Mouse (Mus musculus) stomach, embryonic 16.5 days (tissue): ENCODE results near the gene Mum1. TPM values are rescaled to one million over a fixed set of nuclear protein-coding genes. Genes with fewer than 3 reads are reported as not detected.

Experiments used
- ATAC-seq: fragments of 200-750 bp; cut with Nextera tagmentation; 2 replicates; pipeline ENCODE4 v1.8.0; 2017; ENCODE audit warnings: moderate number of reproducible peaks, moderate TSS enrichment; ENCODE audit not compliant: insufficient read depth, low FRiP score
- H3K27ac ChIP-seq: fragments of 300-500 bp; sonication (generic); 2 replicates; pipeline ENCODE4 v1.5.1; 2014; ENCODE audit warnings: low read length
- H3K27me3 ChIP-seq: fragments of 300-500 bp; sonication (generic); 2 replicates; pipeline ENCODE4 v1.6.1; 2014; ENCODE audit warnings: low read length, control low read depth, mixed read lengths; ENCODE audit not compliant: control insufficient read depth, insufficient read depth
- H3K36me3 ChIP-seq: fragments of 300-500 bp; sonication (generic); 2 replicates; pipeline ENCODE4 v1.6.1; 2014; ENCODE audit warnings: low read length; ENCODE audit not compliant: control insufficient read depth, insufficient read depth
- H3K4me1 ChIP-seq: fragments of 300-500 bp; sonication (generic); 2 replicates; pipeline ENCODE4 v1.6.1; 2014; ENCODE audit warnings: low read length, control low read depth, mixed read lengths; ENCODE audit not compliant: control insufficient read depth, insufficient read depth
- H3K4me2 ChIP-seq: fragments of 300-500 bp; sonication (generic); 2 replicates; pipeline ENCODE4 v1.6.1; 2014; ENCODE audit warnings: low read depth, low read length, mixed read lengths
- H3K4me3 ChIP-seq: fragments of 300-500 bp; sonication (generic); replicated peaks from 2 replicates; pipeline ENCODE4 v1.5.1; 2014; ENCODE audit warnings: mild to moderate bottlenecking, low read length
- H3K9ac ChIP-seq: fragments of 300-500 bp; sonication (generic); 2 replicates; pipeline ENCODE4 v1.6.1; 2014; ENCODE audit warnings: low read length
- H3K9me3 ChIP-seq: fragments of 300-500 bp; sonication (generic); replicated peaks from 2 replicates; pipeline ENCODE4 v1.6.1; 2016; ENCODE audit warnings: low read length, control low read depth; ENCODE audit not compliant: control insufficient read depth
- WGBS: fragments of 180-500 bp; shearing (Covaris S2); extraction: QIAGEN DNeasy Blood & Tissue Kit; methylation state at CpG from one replicate; pipeline ENCODE4 v1.1.7; 2014; 5-methylcytosine and 5-hydroxymethylcytosine counted together
- microRNA-seq: library from miRNA; unstranded; fragments of <30 nt; microRNA quantifications from one replicate; pipeline ENCODE4, GENCODE M21; 2016
- polyA plus RNA-seq: library from polyadenylated mRNA; unstranded; fragments of >200 nt; fragmentation: Nextera tagmentation; extraction: Ambion mirVana; gene quantifications from 2 replicates; pipeline ENCODE4 v1.2.1, GENCODE M21; 2015

Gene Mum1
- polyA plus RNA-seq, 1 experiment from 2014 or later: 51.6 TPM

DNA sequence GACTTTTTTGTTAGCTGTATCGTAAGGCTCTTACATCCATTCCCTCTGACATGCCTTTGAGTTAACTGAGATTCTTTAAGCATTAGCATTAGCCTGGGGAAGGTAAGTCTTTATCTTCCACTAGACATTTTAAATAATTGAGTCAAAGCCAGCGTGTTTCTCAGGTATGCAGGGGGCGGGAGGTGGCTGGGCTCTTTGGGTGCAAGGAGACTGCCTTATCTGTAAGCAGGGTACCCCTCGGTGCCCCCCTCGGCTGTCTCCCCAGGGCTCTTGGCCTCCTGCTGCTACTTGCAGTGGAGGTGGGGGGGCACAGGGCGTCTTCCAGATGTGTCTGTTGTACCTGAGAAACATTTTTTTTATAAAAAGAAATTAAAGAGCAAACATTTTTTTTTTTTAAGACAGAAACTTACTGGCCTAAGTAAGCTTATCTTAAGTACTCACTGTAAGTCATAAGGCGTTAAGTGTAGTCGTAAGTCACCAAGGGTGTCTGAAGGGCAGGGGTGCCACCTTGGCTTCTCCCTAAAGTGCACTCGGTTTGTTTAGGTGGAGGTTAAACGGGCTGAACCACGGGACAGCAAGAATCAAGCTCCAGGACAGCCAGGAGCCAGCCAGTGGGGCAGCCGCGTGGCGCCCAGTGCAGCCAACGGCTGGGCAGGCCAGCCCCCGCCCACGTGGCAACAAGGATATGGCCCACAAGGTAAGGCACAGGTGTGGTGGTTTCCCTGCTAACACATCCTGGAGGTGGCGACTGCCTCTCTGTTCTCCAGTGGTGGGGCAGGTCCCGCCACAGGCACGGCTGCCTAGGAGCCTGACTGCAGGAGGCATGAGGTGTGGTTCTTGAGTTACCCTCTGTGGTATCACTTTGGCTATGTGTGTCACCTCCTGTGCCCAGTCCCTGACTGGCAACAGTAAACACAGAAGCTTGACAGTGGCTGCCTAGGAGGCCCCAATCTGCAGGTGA lies 56.5 kb downstream of the Mum1 start:
- 0 out of 2 replicates have a peak, but pooled peaks cover 8% of the 10 kb centered on the region for H3K4me1 ChIP-seq
- 70% methylated on average over 20 of the region's 20 CpGs for WGBS
- H3K4me2 ChIP-seq: no peak overlapping the region
- no peak overlapping the region for H3K4me3 ChIP-seq
- H3K9ac ChIP-seq: no peak overlapping the region
- H3K27ac ChIP-seq: peak overlapping the region; percentile 76
- H3K9me3 ChIP-seq: no peaks in the 10 kb centered on the region
- H3K36me3 ChIP-seq: peaks cover 26% of the 10 kb centered on the region
- peak; percentile 79 for ATAC-seq
- no peaks in the 10 kb centered on the region for H3K27me3 ChIP-seq

DNA sequence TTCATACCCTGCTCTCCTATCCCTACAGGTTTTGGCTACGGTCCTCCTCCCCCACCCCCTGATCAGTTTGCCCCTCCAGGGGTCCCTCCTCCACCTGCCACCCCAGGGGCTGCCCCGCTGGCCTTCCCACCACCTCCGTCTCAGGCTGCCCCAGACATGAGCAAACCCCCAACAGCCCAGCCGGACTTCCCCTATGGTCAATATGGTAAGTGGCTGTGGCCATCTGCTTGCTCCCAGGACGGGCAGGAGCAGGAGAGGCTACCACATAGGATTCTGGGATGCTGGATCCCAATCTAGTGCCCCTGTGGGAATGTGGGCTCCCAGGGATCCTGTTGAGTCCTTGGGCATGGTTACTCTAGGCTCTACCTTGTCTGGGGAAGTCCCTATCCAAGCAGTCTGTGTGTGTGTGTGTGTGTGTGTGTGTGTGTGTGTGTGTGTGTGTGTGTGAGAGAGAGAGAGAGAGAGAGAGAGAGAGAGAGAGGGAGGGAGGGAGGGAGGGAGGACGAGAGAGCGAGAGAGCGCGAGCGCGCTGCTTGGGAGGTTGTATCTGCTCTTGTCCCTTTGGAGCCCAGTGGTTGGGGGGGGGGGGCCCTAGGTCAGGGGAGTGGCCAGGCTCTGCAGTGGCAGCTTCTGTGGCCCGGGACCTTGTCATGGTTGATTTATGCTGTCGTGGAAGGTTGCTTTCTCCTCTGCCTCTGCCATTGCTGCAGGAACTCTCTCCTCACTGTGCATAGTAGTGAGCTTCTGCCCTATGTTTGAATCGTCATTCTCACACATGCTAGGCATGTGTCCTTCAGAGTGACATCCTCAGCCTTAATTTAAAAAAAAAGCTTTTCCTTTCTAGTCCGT lies 59.2 kb downstream of the Mum1 start:
- Histone ChIP-seq H3K27me3 (no peaks in the 10 kb centered on the region), H3K4me3 (no peak overlapping the region), H3K4me1 (0 out of 2 replicates have a peak, but pooled peaks cover 8% of the 10 kb centered on the region), H3K4me2 (no peak overlapping the region), H3K9ac (no peak overlapping the region), H3K36me3 (peaks cover 19% of the 10 kb centered on the region), H3K27ac (no peak overlapping the region), H3K9me3 (no peaks in the 10 kb centered on the region)
- 71% methylated on average over 15 of the region's 15 CpGs for WGBS
- ATAC-seq: no peak

DNA sequence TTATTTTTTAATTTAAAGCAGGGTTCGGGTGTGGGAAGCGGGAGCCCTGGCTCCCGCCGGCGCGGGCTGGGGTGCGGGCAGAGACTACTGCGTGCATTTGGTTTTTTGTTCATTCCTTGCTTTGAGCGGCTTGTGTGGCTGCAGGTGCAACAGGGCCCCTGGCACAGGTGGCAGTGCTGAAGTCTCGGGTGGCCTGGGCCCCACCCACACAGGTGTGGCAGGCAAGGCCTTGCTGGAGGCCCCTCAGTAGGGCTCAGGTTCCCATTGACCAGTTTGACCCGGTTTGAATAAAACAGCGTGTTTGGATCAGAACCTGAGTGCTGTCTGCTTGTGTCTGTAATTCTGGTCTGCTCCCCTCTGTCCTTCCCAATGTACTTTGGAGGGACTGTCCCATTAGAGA lies 61.9 kb downstream of the Mum1 start:
- Histone ChIP-seq H3K27ac (0 out of 2 replicates have a peak overlapping the region, but pooled peaks have one; percentile 19), H3K4me1 (peaks cover 8% of the 10 kb centered on the region; the same call in 1 of the 2 replicates), H3K9ac (no peak overlapping the region; the same call in 1 of the 2 replicates), H3K27me3 (no peaks in the 10 kb centered on the region), H3K36me3 (peaks cover 12% of the 10 kb centered on the region), H3K4me3 (no peak overlapping the region), H3K9me3 (no peaks in the 10 kb centered on the region), H3K4me2 (no peak overlapping the region)
- WGBS: 87% methylated on average over 12 of the region's 12 CpGs
- ATAC-seq: no peak

DNA sequence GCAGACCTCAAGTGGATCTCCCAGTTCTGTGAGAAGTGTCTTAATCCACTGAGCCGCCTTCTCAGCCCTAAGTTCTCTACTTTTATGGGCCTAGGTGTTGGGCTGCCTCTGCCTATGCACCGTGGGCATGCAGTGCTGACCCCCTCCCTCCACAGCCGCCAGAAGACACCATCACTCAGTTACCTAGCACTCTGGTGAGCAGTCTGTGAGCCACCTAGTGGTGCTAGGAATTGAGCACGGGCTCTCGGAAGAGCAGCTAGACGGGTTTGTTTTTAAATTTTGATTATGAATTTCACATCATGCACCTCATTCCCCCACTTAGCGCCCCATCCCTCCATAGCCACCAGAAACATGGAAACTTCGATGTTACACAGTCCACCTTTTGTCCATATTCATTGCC lies 62.4 kb downstream of the Mum1 start:
- peaks cover 7% of the 10 kb centered on the region; the same call in 1 of the 2 replicates for H3K36me3 ChIP-seq
- no peak overlapping the region for H3K9ac ChIP-seq
- no peak for ATAC-seq
- H3K4me3 ChIP-seq: no peak overlapping the region
- H3K4me2 ChIP-seq: no peak overlapping the region
- 64% methylated on average over 8 of the region's 8 CpGs for WGBS
- peaks cover 8% of the 10 kb centered on the region for H3K4me1 ChIP-seq
- no peaks in the 10 kb centered on the region for H3K9me3 ChIP-seq
- H3K27ac ChIP-seq: 0 out of 2 replicates have a peak overlapping the region, but pooled peaks have one; percentile 19
- H3K27me3 ChIP-seq: no peaks in the 10 kb centered on the region

DNA sequence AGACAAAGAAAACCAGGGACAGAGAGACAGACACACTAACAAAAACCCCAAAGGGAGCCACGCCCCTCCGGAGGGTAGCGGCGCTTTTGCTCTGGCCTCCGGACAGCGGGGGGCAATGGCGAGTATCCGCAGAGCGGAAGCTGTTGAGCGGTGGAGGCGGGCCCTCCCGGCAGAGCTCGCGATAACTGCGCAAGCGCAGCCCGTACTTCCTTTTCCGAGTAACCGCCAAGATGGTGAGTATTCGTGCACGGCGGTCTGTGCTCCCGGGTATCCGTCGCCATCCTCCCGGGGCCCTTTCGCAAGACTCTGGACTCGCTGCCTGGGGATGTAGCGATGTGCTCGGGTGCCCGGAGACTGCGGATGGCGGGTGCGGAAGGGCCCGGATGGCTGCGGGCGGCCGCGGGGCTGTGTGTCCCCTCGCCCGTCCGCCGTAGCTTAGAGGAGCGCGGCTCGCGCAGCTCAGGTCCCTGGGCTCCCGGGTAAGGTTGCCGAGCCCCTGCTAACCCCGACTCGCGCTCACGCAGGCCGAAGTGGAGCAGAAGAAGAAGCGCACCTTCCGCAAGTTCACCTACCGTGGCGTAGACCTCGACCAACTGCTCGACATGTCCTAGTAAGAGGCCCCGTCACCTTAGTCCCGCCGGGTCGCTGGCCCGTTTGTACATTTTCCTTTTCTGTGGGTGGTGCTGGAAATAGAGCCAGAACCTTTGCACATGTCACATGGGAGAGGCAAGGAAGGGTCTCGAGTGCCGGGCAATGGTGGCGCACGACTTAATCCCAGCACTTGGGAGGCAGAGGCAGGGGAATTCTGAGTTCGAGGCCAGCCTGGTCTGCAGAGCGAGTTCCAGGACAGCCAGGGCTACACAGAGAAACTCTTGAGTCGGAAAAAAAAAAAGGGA lies 66.3 kb downstream of the Mum1 start, which contains the start of gene Rps15:
Gene Rps15 (plus strand): TSS at position 203 of the 896 bp plus-strand sequence.
- Histone ChIP-seq H3K9me3 (no peaks in the 10 kb centered on the region), H3K27ac (peak within 1 kb of the TSS; percentile 81), H3K9ac (peak within 1 kb of the TSS; percentile 98), H3K4me3 (peak within 1 kb of the TSS; percentile 90), H3K4me2 (peak within 1 kb of the TSS; percentile 100), H3K4me1 (peaks cover 15% of the 10 kb centered on the region), H3K27me3 (no peaks in the 10 kb centered on the region), H3K36me3 (peaks cover 10% of the 10 kb centered on the region; the same call in 1 of the 2 replicates)
- WGBS: under 1% methylated on average over 70 of the region's 72 CpGs
- ATAC-seq: peak; percentile 89

DNA sequence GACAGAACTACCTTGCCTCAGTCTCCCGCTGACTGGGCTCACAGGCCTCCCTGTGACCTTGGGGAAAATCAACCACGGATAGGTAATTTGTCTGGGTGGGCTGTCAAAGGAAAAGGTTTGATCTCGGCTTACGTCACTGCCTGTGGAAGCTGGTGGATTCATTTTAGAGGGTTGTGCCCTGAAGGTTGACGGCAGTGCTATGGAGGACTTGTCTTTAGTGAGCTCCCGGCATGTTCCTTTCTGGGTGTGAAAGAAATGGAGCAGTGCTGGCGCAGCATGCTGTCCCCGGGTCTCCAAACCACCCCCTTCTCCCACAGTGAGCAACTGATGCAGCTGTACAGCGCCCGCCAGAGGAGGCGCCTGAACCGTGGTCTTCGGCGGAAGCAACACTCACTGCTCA lies 67.1 kb downstream of the Mum1 start:
- peaks cover 15% of the 10 kb centered on the region for H3K4me1 ChIP-seq
- peak overlapping the region; percentile 81 for H3K27ac ChIP-seq
- H3K4me2 ChIP-seq: peak overlapping the region; percentile 100
- no peak for ATAC-seq
- H3K36me3 ChIP-seq: 0 out of 2 replicates have a peak, but pooled peaks cover 8% of the 10 kb centered on the region
- peak overlapping the region; percentile 98 for H3K9ac ChIP-seq
- no peaks in the 10 kb centered on the region for H3K9me3 ChIP-seq
- 18% methylated on average over 14 of the region's 14 CpGs for WGBS
- peak overlapping the region; percentile 90 for H3K4me3 ChIP-seq
- peaks cover 6% of the 10 kb centered on the region for H3K27me3 ChIP-seq

Small RNAs within 50 kb of the gene (microRNA-seq; reads per million reads assigned to microRNA genes)
- gene Mir6911: 1.2 reads per million

Other genes with a start within 250 kb of the Mum1 start
- gene Tmem259, start 242.1 kb upstream of the Mum1 start, polyA plus RNA-seq: 5.6 TPM in 2 replicates
- 333 and 334 TPM in 2 replicates for gene Cnn2, start 237.8 kb upstream of the Mum1 start, polyA plus RNA-seq
- gene Abca7, start 229.9 kb upstream of the Mum1 start, polyA plus RNA-seq: 6.3 and 7.4 TPM in 2 replicates
- gene Arhgap45, start 209.8 kb upstream of the Mum1 start, polyA plus RNA-seq: 7.8 and 9.7 TPM in 2 replicates
- gene Polr2e, start 186.6 kb upstream of the Mum1 start, polyA plus RNA-seq: 174 and 180 TPM in 2 replicates
- 445 and 507 TPM in 2 replicates for gene Gpx4, start 179.3 kb upstream of the Mum1 start, polyA plus RNA-seq
- 17.2 and 19.0 TPM in 2 replicates for gene Sbno2, start 120.9 kb upstream of the Mum1 start, polyA plus RNA-seq
- 14.5 and 14.8 TPM in 2 replicates for gene Stk11, start 110.6 kb upstream of the Mum1 start, polyA plus RNA-seq
- 536 and 594 TPM in 2 replicates for gene Atp5d, start 87.8 kb upstream of the Mum1 start, polyA plus RNA-seq
- 3.1 and 3.9 TPM in 2 replicates for gene Cbarp, start 85.6 kb upstream of the Mum1 start, polyA plus RNA-seq
- 7.8 and 9.8 TPM in 2 replicates for gene Midn, start 78.2 kb upstream of the Mum1 start, polyA plus RNA-seq
- gene Cirbp, start 60.4 kb upstream of the Mum1 start, polyA plus RNA-seq: 69.8 and 80.8 TPM in 2 replicates
- 16.4 and 16.6 TPM in 2 replicates for gene 1600002K03Rik, start 53.5 kb upstream of the Mum1 start, polyA plus RNA-seq
- 9.3 and 10.5 TPM in 2 replicates for gene Efna2, start 47.0 kb upstream of the Mum1 start, polyA plus RNA-seq
- 340 and 344 TPM in 2 replicates for gene Ndufs7, start 22.7 kb downstream of the Mum1 start, polyA plus RNA-seq
- 92.0 and 115 TPM in 2 replicates for gene Gamt, start 34.6 kb downstream of the Mum1 start, polyA plus RNA-seq
- 35.8 and 43.9 TPM in 2 replicates for gene Dazap1, start 35.1 kb downstream of the Mum1 start, polyA plus RNA-seq
- 807 and 821 TPM in 2 replicates for gene Rps15, start 66.0 kb downstream of the Mum1 start, polyA plus RNA-seq
- gene Apc2, start 69.5 kb downstream of the Mum1 start, polyA plus RNA-seq: 3.3 and 4.3 TPM in 2 replicates
- gene 2310011J03Rik, start 94.1 kb downstream of the Mum1 start, polyA plus RNA-seq: 46.6 and 48.1 TPM in 2 replicates
- gene Pcsk4, start 103.1 kb downstream of the Mum1 start, polyA plus RNA-seq: 3.7 and 4.4 TPM in 2 replicates
- 45.2 and 51.1 TPM in 2 replicates for gene Reep6, start 103.5 kb downstream of the Mum1 start, polyA plus RNA-seq
- gene Adamtsl5, start 122.0 kb downstream of the Mum1 start, polyA plus RNA-seq: 22.0 and 24.0 TPM in 2 replicates
- 0.14 and 0.61 TPM in 2 replicates for gene Plk5, start 130.0 kb downstream of the Mum1 start, polyA plus RNA-seq
- gene Mex3d, start 161.2 kb downstream of the Mum1 start, polyA plus RNA-seq: 3.0 and 4.1 TPM in 2 replicates
- gene Mbd3, start 173.1 kb downstream of the Mum1 start, polyA plus RNA-seq: 131 and 139 TPM in 2 replicates
- gene Uqcr11, start 180.4 kb downstream of the Mum1 start, polyA plus RNA-seq: 669 and 707 TPM in 2 replicates
- gene Tcf3, start 207.2 kb downstream of the Mum1 start, polyA plus RNA-seq: 46.1 and 57.9 TPM in 2 replicates